Mouse (Mus musculus) erythroblast, embryonic 14.5 days (primary cell): ENCODE results near the gene Cct3.

Experiments
- GATA1 ChIP-seq: IDR thresholded peaks from 2 replicates; pipeline ENCODE4 v1.6.1; 2012; ENCODE audit warnings: low read length, inconsistent platforms, mixed read lengths
- TAL1 ChIP-seq: IDR thresholded peaks from 3 replicates; pipeline ENCODE4 v1.6.1; 2012; ENCODE audit warnings: low read length, inconsistent platforms, mixed read lengths

DNA sequence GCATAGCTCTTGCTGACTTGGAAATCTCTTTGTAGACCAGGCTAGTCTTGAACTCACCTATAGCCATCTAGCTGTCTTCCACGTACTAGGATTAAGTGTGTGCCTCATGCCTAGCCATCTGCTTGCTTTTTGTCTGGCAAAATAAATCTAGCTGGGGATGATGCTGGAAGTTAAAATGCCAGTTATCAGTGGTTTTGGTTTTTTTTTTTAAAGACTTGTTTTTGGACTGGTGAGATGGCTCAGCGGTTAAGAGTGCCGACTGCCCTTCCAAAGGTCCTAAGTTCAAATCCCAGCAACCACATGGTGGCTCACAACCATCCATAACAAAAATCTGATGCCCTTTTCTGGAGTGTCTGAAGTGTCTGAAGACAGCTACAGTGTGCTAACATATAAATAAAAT, 25.1 kb upstream of the Cct3 start:
- TF ChIP-seq GATA1 (no peak), TAL1 (no peak)
